Mouse (Mus musculus) liver, postnatal 0 days (tissue): ENCODE results near the gene Rabgap1l.

Source experiments
- CTCF ChIP-seq: sonication (generic); IDR thresholded peaks from 2 replicates; pipeline ENCODE4 v1.5.1; 2016; ENCODE audit warnings: antibody characterized with exemption, low read depth
- EP300 ChIP-seq: IDR thresholded peaks from 2 replicates; pipeline ENCODE4 v1.6.1; 2016; ENCODE audit warnings: antibody characterized with exemption, low read depth, mild to moderate bottlenecking

GRCm38 (mm10) chr1:160785681-160786225 lies 7.3 kb downstream of the Rabgap1l start:
- TF ChIP-seq EP300 (no peak), CTCF (no peak)
